Mouse (Mus musculus) CH12.LX (cell line): ENCODE data around the gene Prph2. TPM values are rescaled to one million over a fixed set of nuclear protein-coding genes. Genes with fewer than 3 reads are reported as not detected.
A peak's percentile ranks its signal among the peaks of the same experiment; 100 is the strongest.

Experiments used
- DNase-seq: peaks from one replicate; pipeline ENCODE4 v3.0.0-alpha.2; 2013; ENCODE audit errors: extremely low read depth
- H3K27ac ChIP-seq: 2 replicates; pipeline ENCODE4 v1.5.1; 2012; ENCODE audit warnings: low read depth, mild to moderate bottlenecking, control low read depth, moderate library complexity; ENCODE audit not compliant: insufficient read depth
- H3K27me3 ChIP-seq: replicated peaks from 2 replicates; pipeline ENCODE3; 2012; ENCODE audit warnings: inconsistent platforms
- H3K36me3 ChIP-seq, 2 experiments: replicated peaks in 1 of 2; 2 replicates each; pipeline versions ENCODE3 to v1.6.1; 2012; ENCODE audit warnings: inconsistent platforms in 1 of 2, low read length in 1 of 2, mild to moderate bottlenecking in 1 of 2, mixed read lengths in 1 of 2, moderate library complexity in 1 of 2; ENCODE audit not compliant: control insufficient read depth in 1 of 2, insufficient read depth in 1 of 2
- H3K4me1 ChIP-seq, 2 experiments: 2 replicates each; pipeline ENCODE4 v1.6.1; 2012; ENCODE audit warnings: inconsistent platforms in 1 of 2, moderate library complexity in 1 of 2; ENCODE audit not compliant: insufficient read depth in 2 of 2, control insufficient read depth in 1 of 2
- H3K4me2 ChIP-seq: 2 replicates; pipeline ENCODE4 v1.6.1; 2012; ENCODE audit warnings: low read depth, mild to moderate bottlenecking, control low read depth; ENCODE audit not compliant: poor library complexity, insufficient read depth, severe bottlenecking
- H3K4me3 ChIP-seq, 3 experiments: fragments of 150-350 bp in 1 of 3; sonication (generic) in 1 of 3; replicated peaks in 1 of 3; 2 replicates each; pipeline versions ENCODE3 to v1.5.1; 2011 to 2012; ENCODE audit warnings: low read depth in 2 of 3, low read length in 2 of 3, mild to moderate bottlenecking in 2 of 3, moderate library complexity in 2 of 3, control low read depth in 1 of 3, improper control_type of control experiment in 1 of 3, inconsistent platforms in 1 of 3, mixed read lengths in 1 of 3; ENCODE audit not compliant: poor library complexity in 1 of 3
- H3K79me2 ChIP-seq: replicated peaks from 2 replicates; pipeline ENCODE4 v1.6.1; 2012; ENCODE audit warnings: mild to moderate bottlenecking, moderate library complexity; ENCODE audit not compliant: control insufficient read depth, poor library complexity, insufficient read depth, severe bottlenecking; ENCODE audit errors: extremely low read depth
- H3K9ac ChIP-seq: 2 replicates; pipeline ENCODE4 v1.6.1; 2012; ENCODE audit warnings: low read depth, mild to moderate bottlenecking, control low read depth, moderate library complexity; ENCODE audit not compliant: insufficient read depth
- H3K9me3 ChIP-seq: replicated peaks from 2 replicates; pipeline ENCODE3; 2012; ENCODE audit warnings: low read length, inconsistent platforms, mixed read lengths
- BHLHE40 ChIP-seq: IDR thresholded peaks from 2 replicates; pipeline ENCODE4 v1.6.1; 2011; ENCODE audit warnings: mild to moderate bottlenecking, low read depth, low read length, improper control_type of control experiment
- CHD1 ChIP-seq: IDR thresholded peaks from 2 replicates; pipeline ENCODE4 v1.6.1; 2012; ENCODE audit warnings: low read depth, low read length, improper control_type of control experiment, inconsistent platforms
- CHD2 ChIP-seq: IDR thresholded peaks from 2 replicates; pipeline ENCODE4 v1.6.1; 2011; ENCODE audit warnings: low read length, improper control_type of control experiment
- CTCF ChIP-seq, 2 experiments: IDR thresholded peaks in 1 of 2; conservative IDR thresholded peaks in 1 of 2; 2 replicates each; pipeline ENCODE4 v1.5.1; 2011 to 2012; ENCODE audit warnings: low read depth in 2 of 2, low read length in 2 of 2, improper control_type of control experiment in 1 of 2, inconsistent platforms in 1 of 2, mild to moderate bottlenecking in 1 of 2, moderate library complexity in 1 of 2
- ELF1 ChIP-seq: IDR thresholded peaks from 2 replicates; pipeline ENCODE4 v1.6.1; 2014; ENCODE audit warnings: low read depth, mild to moderate bottlenecking, inconsistent platforms, low read length, improper control_type of control experiment
- EP300 ChIP-seq: IDR thresholded peaks from 2 replicates; pipeline ENCODE4 v1.6.1; 2011; ENCODE audit warnings: low read length, improper control_type of control experiment
- GABPA ChIP-seq: IDR thresholded peaks from 2 replicates; pipeline ENCODE4 v1.6.1; 2012; ENCODE audit warnings: low read depth, low read length, improper control_type of control experiment, inconsistent platforms; ENCODE audit not compliant: insufficient replicate concordance
- IRF4 ChIP-seq: IDR thresholded peaks from 2 replicates; pipeline ENCODE4 v1.6.1; 2014; ENCODE audit warnings: low read depth, mild to moderate bottlenecking, inconsistent platforms, low read length, improper control_type of control experiment
- JUND ChIP-seq: conservative IDR thresholded peaks from 2 replicates; pipeline ENCODE4 v1.6.1; 2011; ENCODE audit warnings: low read depth, low read length, improper control_type of control experiment
- MAX ChIP-seq: IDR thresholded peaks from 2 replicates; pipeline ENCODE4 v1.6.1; 2011; ENCODE audit warnings: low read length, improper control_type of control experiment
- MAZ ChIP-seq: IDR thresholded peaks from 2 replicates; pipeline ENCODE4 v1.6.1; 2012; ENCODE audit warnings: low read depth, mild to moderate bottlenecking, inconsistent platforms, low read length, improper control_type of control experiment, moderate library complexity
- MEF2A ChIP-seq: IDR thresholded peaks from 2 replicates; pipeline ENCODE4 v1.6.1; 2014; ENCODE audit warnings: low read depth, mild to moderate bottlenecking, inconsistent platforms, low read length, improper control_type of control experiment, borderline replicate concordance
- MXI1 ChIP-seq: IDR thresholded peaks from 2 replicates; pipeline ENCODE4 v1.6.1; 2011; ENCODE audit warnings: mild to moderate bottlenecking, low read depth, low read length, improper control_type of control experiment
- MYC ChIP-seq: IDR thresholded peaks from 2 replicates; pipeline ENCODE4 v1.6.1; 2011; ENCODE audit warnings: low read depth, mild to moderate bottlenecking, improper control_type of control experiment, low read length
- NELFE ChIP-seq: IDR thresholded peaks from 2 replicates; pipeline ENCODE4 v1.6.1; 2011; ENCODE audit warnings: low read depth, low read length, improper control_type of control experiment
- NRF1 ChIP-seq: IDR thresholded peaks from 2 replicates; pipeline ENCODE4 v1.6.1; 2014; ENCODE audit warnings: low read depth, mild to moderate bottlenecking, inconsistent platforms, low read length, improper control_type of control experiment, moderate library complexity
- PAX5 ChIP-seq: IDR thresholded peaks from 2 replicates; pipeline ENCODE4 v1.6.1; 2012; ENCODE audit warnings: low read length, inconsistent platforms, mixed read lengths
- POLR2A ChIP-seq: IDR thresholded peaks from 2 replicates; pipeline ENCODE4 v1.6.1; 2011; ENCODE audit warnings: low read depth, mild to moderate bottlenecking, improper control_type of control experiment, low read length
- SIN3A ChIP-seq: IDR thresholded peaks from 2 replicates; pipeline ENCODE4 v1.6.1; 2012; ENCODE audit warnings: low read length, improper control_type of control experiment, inconsistent platforms
- SMC3 ChIP-seq: IDR thresholded peaks from 2 replicates; pipeline ENCODE4 v1.6.1; 2011; ENCODE audit warnings: low read depth, low read length, improper control_type of control experiment
- TBP ChIP-seq: conservative IDR thresholded peaks from 2 replicates; pipeline ENCODE4 v1.6.1; 2011; ENCODE audit warnings: low read depth, low read length, improper control_type of control experiment
- TCF12 ChIP-seq: IDR thresholded peaks from 2 replicates; pipeline ENCODE4 v1.6.1; 2014; ENCODE audit warnings: low read depth, mild to moderate bottlenecking, inconsistent platforms, low read length, improper control_type of control experiment
- UBTF ChIP-seq: IDR thresholded peaks from 2 replicates; pipeline ENCODE4 v1.6.1; 2012; ENCODE audit warnings: low read depth, mild to moderate bottlenecking, inconsistent platforms, low read length, improper control_type of control experiment, moderate library complexity
- ZC3H11A ChIP-seq: IDR thresholded peaks from 2 replicates; pipeline ENCODE4 v1.6.1; 2012; ENCODE audit warnings: low read depth, mild to moderate bottlenecking, inconsistent platforms, low read length, improper control_type of control experiment
- ZKSCAN1 ChIP-seq: IDR thresholded peaks from 2 replicates; pipeline ENCODE4 v1.6.1; 2012; ENCODE audit warnings: low read depth, inconsistent platforms, low read length, improper control_type of control experiment, borderline replicate concordance
- ZMIZ1 ChIP-seq: IDR thresholded peaks from 2 replicates; pipeline ENCODE4 v1.6.1; 2012; ENCODE audit warnings: low read depth, mild to moderate bottlenecking, inconsistent platforms, low read length, improper control_type of control experiment
- ZNF384 ChIP-seq: IDR thresholded peaks from 2 replicates; pipeline ENCODE4 v1.6.1; 2012; ENCODE audit warnings: low read depth, low read length, improper control_type of control experiment, inconsistent platforms
- dilution Hi-C: fragments of 300-500 bp; cut with MboI; formaldehyde crosslinking; loops from 2 replicates; pipeline ENCODE4 v1.14.3; 2020; ENCODE audit warnings: low sequenced_read_pairs; ENCODE audit not compliant: extremely low pct_unique_long_range_greater_than_20kb, extremely low pct_ligation_motif_present
- in situ Hi-C: fragments of 300-500 bp; cut with MboI; formaldehyde crosslinking; loops from 3 replicates; pipeline ENCODE4 v1.14.3; 2019; ENCODE audit warnings: low sequenced_read_pairs, low pct_ligation_motif_present, low pct_unique_long_range_greater_than_20kb, mixed read lengths
- polyA plus RNA-seq: library from polyadenylated mRNA; unstranded; fragments of >175 nt; gene quantifications from 2 replicates; pipeline ENCODE4 v1.2.1, GENCODE M21; 2012; ENCODE audit warnings: low read depth; ENCODE audit not compliant: insufficient read length
- total RNA-seq, 2 experiments: library from RNA; depleted of rRNA; stranded (reverse); fragments of 300-350 nt in 1 of 2; fragments of >200 nt in 1 of 2; gene quantifications; 2 replicates each; pipeline ENCODE4 v1.2.3; 2012 to 2014

The Prph2 gene
- total and polyA plus RNA-seq, 3 experiments, result not detected

GRCm38 (mm10) chr17:46889450-46890084 lies 20.7 kb upstream of the Prph2 start:
- peak overlapping the region; percentile 86 for H3K27ac ChIP-seq
- in situ Hi-C loops, result loop anchor here (10.0 kb wide), 1 partner anchor 105 kb away; the partner anchor contains the start of gene Rpl7l1
- dilution Hi-C loops, result no loop called here

GRCm38 (mm10) chr17:46890116-46890815 lies 20.0 kb upstream of the Prph2 start, which contains the start of gene Tbcc:
Gene Tbcc (plus strand): TSS chr17:46890684.
- no peaks in the 10 kb centered on the region for H3K9me3 ChIP-seq
- H3K27ac ChIP-seq, result peak within 1 kb of the TSS; percentile 86
- dilution Hi-C loops (no loop called here), in situ Hi-C loops (no loop called here)
- no peaks in the 10 kb centered on the region for H3K27me3 ChIP-seq
- H3K4me3 ChIP-seq, result peak within 1 kb of the TSS; percentile 80 to 91 (median 81)
- peaks cover 16% of the 10 kb centered on the region for H3K79me2 ChIP-seq
- DNase-seq, result peak; percentile 98
- peaks cover 3 to 33% of the 10 kb centered on the region in 2 experiments for H3K36me3 ChIP-seq
- peak within 1 kb of the TSS; percentile 67 for H3K4me2 ChIP-seq
- H3K9ac ChIP-seq, result peak within 1 kb of the TSS; percentile 75
- peaks cover 7 to 24% of the 10 kb centered on the region in 2 experiments for H3K4me1 ChIP-seq
- peak; percentile 96 for TF ChIP-seq MAZ
- TF ChIP-seq NELFE, result peak; percentile 94
- TF ChIP-seq SIN3A, result peak; percentile 99
- no peak for TF ChIP-seq ZC3H11A
- no peak for TF ChIP-seq IRF4
- TF ChIP-seq CTCF (conservative IDR thresholded peaks at IDR 0.05 in 1 of 2, IDR thresholded peaks at IDR 0.05 in 1 of 2; ENCODE audit: low read depth in 2 of 2, low read length in 2 of 2), result no peak
- peak; percentile 95 for TF ChIP-seq ZMIZ1
- TF ChIP-seq ZKSCAN1, result no peak
- TF ChIP-seq TBP, result peak; percentile 75
- peak; percentile 89 for TF ChIP-seq CHD2
- peak; percentile 97 for TF ChIP-seq MXI1
- peak; percentile 74 for TF ChIP-seq MAX
- TF ChIP-seq JUND, result no peak
- TF ChIP-seq MYC, result peak; percentile 83
- TF ChIP-seq CHD1, result no peak
- peak; percentile 88 for TF ChIP-seq TCF12
- peak; percentile 8; the same call in 1 of the 2 replicates for TF ChIP-seq MEF2A
- TF ChIP-seq NRF1, result no peak; the same call in 1 of the 2 replicates
- TF ChIP-seq POLR2A, result peak; percentile 97
- TF ChIP-seq PAX5, result no peak
- TF ChIP-seq ZNF384, result peak; percentile 99
- 0 out of 2 replicates have a peak, but pooled peaks have one; percentile 33 for TF ChIP-seq UBTF

More at GRCm38 (mm10) chr17:46889450-46890084, 20.7 kb upstream of the Prph2 start:
- peak overlapping the region; percentile 75 to 91 (median 81) for H3K4me3 ChIP-seq
- peak overlapping the region; percentile 79 for H3K4me2 ChIP-seq
- peak overlapping the region; percentile 75 for H3K9ac ChIP-seq
- H3K27me3 ChIP-seq, result no peaks in the 10 kb centered on the region
- H3K79me2 ChIP-seq, result peaks cover 16% of the 10 kb centered on the region
- TF ChIP-seq JUND (no peak), CHD1 (no peak), ELF1 (peak; percentile 63), EP300 (no peak), SMC3 (no peak), NELFE (peak; percentile 29; the same call in 1 of the 2 replicates), NRF1 (peak; percentile 43; the same call in 1 of the 2 replicates), IRF4 (no peak; the same call in 1 of the 2 replicates), TBP (peak; percentile 72), ZMIZ1 (peak; percentile 30; the same call in 1 of the 2 replicates), POLR2A (peak; percentile 73; the same call in 1 of the 2 replicates), MAZ (no peak), MAX (no peak), CHD2 (0 out of 2 replicates have a peak, but pooled peaks have one; percentile 32), GABPA (no peak), MEF2A (peak; percentile 38; the same call in 1 of the 2 replicates), PAX5 (no peak), BHLHE40 (peak; percentile 64; the same call in 1 of the 2 replicates), SIN3A (no peak), ZNF384 (peak; percentile 14; the same call in 1 of the 2 replicates), TCF12 (peak; percentile 52)
- peaks cover 7 to 24% of the 10 kb centered on the region in 2 experiments for H3K4me1 ChIP-seq
- H3K9me3 ChIP-seq, result no peaks in the 10 kb centered on the region
- DNase-seq, result peak; percentile 45
- peaks cover 3 to 36% of the 10 kb centered on the region in 2 experiments for H3K36me3 ChIP-seq
